Mouse (Mus musculus) adipocyte (in vitro differentiated cells): ENCODE results near the gene Ier5l.
A peak's percentile ranks its signal among the peaks of the same experiment; 100 is the strongest.

Experiments used
- DNase-seq: peaks from one replicate; pipeline ENCODE4 v3.0.0-alpha.2; 2016; ENCODE audit warnings: low spot score

Gene Ier5l

GRCm38 (mm10) chr2:30474039-30474438, at the start of gene Ier5l:
TSS of gene Ier5l (minus strand) at chr2:30474219.
- DNase-seq = peak; percentile 93

GRCm38 (mm10) chr2:30523727-30524126, 49.7 kb upstream of the Ier5l start:
- DNase-seq = peak; percentile 4

GRCm38 (mm10) chr2:30510711-30511380, 36.8 kb upstream of the Ier5l start:
- no peak for DNase-seq

GRCm38 (mm10) chr2:30507138-30507727, 33.2 kb upstream of the Ier5l start:
- DNase-seq = no peak

- DNase-seq = no peak
These were observed 29.9 kb upstream of the Ier5l start for GRCm38 (mm10) chr2:30503677-30504621.

- no peak for DNase-seq
These were observed 27.7 kb upstream of the Ier5l start for GRCm38 (mm10) chr2:30501701-30502100.

- DNase-seq = no peak
These were observed 22.2 kb upstream of the Ier5l start for GRCm38 (mm10) chr2:30495909-30496861.

GRCm38 (mm10) chr2:30495000-30495908, 21.2 kb upstream of the Ier5l start:
- DNase-seq = no peak

- DNase-seq = no peak
These were observed 16.4 kb upstream of the Ier5l start for GRCm38 (mm10) chr2:30490384-30490783.

GRCm38 (mm10) chr2:30487597-30487996, 13.6 kb upstream of the Ier5l start:
- DNase-seq = peak; percentile 21

- no peak for DNase-seq
These were observed 4.5 kb upstream of the Ier5l start for GRCm38 (mm10) chr2:30478526-30478925.

- no peak for DNase-seq
These were observed 2.2 kb upstream of the Ier5l start for GRCm38 (mm10) chr2:30476241-30476640.

- DNase-seq = no peak
These were observed 1.4 kb upstream of the Ier5l start for GRCm38 (mm10) chr2:30475457-30475856.

- no peak for DNase-seq
These were observed 757 bp upstream of the Ier5l start for GRCm38 (mm10) chr2:30474776-30475175.

- DNase-seq = no peak
These were observed 488 bp downstream of the Ier5l start for GRCm38 (mm10) chr2:30473431-30474031.

- DNase-seq = peak; percentile 42
These were observed 1.2 kb downstream of the Ier5l start for GRCm38 (mm10) chr2:30472731-30473351.

- DNase-seq = peak; percentile 89
These were observed 2.0 kb downstream of the Ier5l start for GRCm38 (mm10) chr2:30471795-30472720.

- no peak for DNase-seq
These were observed 3.0 kb downstream of the Ier5l start for GRCm38 (mm10) chr2:30471051-30471450.
